Mouse (Mus musculus) erythroblast, embryonic 14.5 days (primary cell): ENCODE results near the gene Avl9.

Source experiments
- GATA1 ChIP-seq: IDR thresholded peaks from 2 replicates; pipeline ENCODE4 v1.6.1; 2012; ENCODE audit warnings: low read length, inconsistent platforms, mixed read lengths
- TAL1 ChIP-seq: IDR thresholded peaks from 3 replicates; pipeline ENCODE4 v1.6.1; 2012; ENCODE audit warnings: low read length, inconsistent platforms, mixed read lengths

DNA sequence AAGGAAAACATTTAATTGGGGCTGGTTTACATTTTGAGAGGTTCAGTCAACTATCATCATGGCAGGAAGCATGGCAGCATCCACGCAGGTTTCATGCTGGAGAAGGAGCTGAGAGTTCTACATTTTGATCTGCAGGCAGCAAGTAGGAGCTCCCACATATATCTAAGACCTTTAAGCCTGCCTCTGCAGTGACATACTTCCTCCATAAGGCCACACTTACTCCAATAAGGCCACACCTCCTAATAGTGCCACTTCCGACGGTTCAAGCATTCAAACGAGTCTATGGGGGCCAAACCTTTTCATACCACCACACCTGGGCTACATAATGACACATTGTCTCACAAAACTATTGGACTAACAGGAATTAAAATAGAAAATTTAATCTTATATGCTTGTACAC is 51.0 kb downstream of the Avl9 start:
- TF ChIP-seq TAL1 (no peak), GATA1 (no peak)
